Mouse (Mus musculus) lung, postnatal 0 days (tissue): ENCODE results near the gene Man2b2.

Source experiments
- CTCF ChIP-seq: IDR thresholded peaks from 2 replicates; pipeline ENCODE4 v1.5.1; 2016; ENCODE audit warnings: antibody characterized with exemption, mild to moderate bottlenecking
- EP300 ChIP-seq: IDR thresholded peaks from 2 replicates; pipeline ENCODE4 v1.6.1; 2016; ENCODE audit warnings: antibody characterized with exemption, mild to moderate bottlenecking, control low read depth

- no peak for TF ChIP-seq CTCF
- TF ChIP-seq EP300 = no peak
These were observed 47.2 kb upstream of the Man2b2 start for GRCm38 (mm10) chr5:36877641-36878040.
